Mouse (Mus musculus): ENCODE measurements around the gene Slc35f4.

Gene Slc35f4

DNA sequence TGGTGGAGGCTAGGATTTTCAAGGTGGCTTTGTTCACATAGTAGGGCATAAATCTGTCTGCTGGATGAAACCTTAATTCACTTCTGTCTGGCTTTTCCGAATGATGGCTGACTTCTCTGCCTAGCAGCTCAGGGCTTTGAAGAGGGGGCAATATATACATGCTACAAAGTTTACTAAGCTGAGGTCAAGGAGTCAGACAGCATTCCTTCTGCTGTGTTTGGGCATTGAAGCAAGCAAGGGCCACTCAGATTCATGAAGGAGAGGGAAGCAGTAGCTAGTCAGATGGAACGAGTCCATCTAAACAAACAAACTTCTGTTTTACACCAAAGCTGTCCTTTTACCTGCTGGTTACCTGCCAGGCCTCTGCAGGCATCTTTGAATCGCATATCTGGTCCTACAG lies 248.2 kb downstream of the Slc35f4 start:
- no peak for DNase-seq

DNA sequence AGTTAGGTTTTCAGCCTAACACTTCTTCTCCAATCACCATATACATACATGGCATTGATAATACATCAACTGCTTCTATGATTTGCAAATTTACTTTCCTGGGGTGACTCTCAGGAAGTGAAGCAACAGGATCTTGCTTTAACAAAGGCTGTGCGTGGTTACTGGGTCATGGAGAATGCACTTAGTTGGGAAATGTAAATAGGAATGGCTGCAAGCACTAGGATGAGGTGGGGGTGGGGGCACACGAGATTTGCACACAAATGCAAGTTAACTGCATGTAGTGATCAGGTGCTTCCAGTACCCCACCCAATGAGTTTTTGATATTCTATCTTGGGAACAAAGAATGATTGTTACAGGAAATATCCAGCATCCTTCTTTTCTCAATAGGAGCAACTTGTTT lies 250.5 kb downstream of the Slc35f4 start:
- DNase-seq, result no peak

DNA sequence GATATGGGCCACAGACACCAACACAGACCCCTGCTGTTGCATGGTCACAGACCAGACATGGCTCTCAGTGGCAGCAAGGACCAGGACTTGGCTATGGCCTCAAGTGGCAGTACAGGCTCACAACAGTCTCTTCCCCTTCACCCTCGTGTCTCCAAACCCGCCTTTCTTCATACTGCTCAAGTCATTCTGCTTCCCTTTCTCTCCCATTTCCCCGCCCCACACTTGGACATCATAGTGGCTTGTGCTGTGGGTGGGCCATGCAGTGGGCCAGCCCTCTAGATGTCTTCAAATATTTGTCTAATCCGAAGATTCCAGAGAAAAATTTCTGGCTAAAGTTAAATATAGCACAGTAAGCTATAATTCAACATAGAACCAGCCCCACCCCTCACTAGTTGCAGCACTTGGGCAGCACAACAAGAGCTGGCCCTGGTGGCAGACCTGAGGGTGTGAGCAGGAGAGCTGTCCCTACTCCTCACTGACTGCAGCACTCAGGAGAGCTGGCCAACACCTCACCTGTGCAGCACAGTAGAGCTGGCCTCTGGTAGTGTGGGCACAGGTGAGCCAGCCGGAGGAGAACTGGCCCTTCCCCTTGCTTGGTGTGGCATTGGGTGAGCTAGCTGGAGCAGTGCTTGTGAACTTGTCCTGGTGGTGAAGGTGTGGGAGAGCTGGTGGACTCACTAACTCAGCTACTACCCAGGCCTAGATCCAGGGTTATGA lies 260.4 kb downstream of the Slc35f4 start:
- no peak for DNase-seq

All from cerebellum, adult 11-12 months (tissue).